Mouse (Mus musculus): ENCODE results near the gene Polr2i. TPM values are rescaled to one million over a fixed set of nuclear protein-coding genes. Genes with fewer than 3 reads are reported as not detected.
"Not testable (repeated sequence)": the region's sequence is repeated elsewhere in the genome, so short reads cannot be mapped to it uniquely, and the experiment has no call there.

Gene Polr2i
- polyA plus RNA-seq, 1 experiment from 2014 or later = 169 TPM

DNA sequence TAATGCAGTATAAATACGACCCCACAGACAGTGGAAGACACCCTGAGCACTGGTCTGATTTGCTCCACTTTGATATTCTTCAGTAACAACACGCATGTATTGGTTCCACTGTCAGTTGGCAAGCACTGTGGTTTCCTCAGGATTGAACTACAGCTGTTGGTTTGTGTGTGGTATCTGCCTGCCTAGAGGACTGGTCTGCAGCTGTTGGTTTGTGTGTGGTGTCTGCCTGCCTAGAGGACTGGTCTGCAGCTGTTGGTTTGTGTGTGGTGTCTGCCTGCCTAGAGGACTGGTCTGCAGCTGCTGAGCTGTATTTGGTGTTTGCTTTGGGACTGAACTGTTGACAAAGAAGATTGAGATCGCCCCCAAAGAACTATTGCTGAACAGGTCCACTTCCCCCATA, 5.6 kb downstream of the Polr2i start:
- H3K27ac ChIP-seq; H3K4me3 ChIP-seq; H3K9me3 ChIP-seq; H3K27me3 ChIP-seq (ENCODE audit: poor library complexity, severe bottlenecking); DNase-seq (ENCODE audit: extremely low spot score, low spot score): not testable (repeated sequence)
- WGBS = 92% methylated on average over 3 of the region's 3 CpGs
- peaks cover 11% of the 10 kb centered on the region for H3K4me1 ChIP-seq
- H3K36me3 ChIP-seq (replicated peaks) = peaks cover 58% of the 10 kb centered on the region

DNA sequence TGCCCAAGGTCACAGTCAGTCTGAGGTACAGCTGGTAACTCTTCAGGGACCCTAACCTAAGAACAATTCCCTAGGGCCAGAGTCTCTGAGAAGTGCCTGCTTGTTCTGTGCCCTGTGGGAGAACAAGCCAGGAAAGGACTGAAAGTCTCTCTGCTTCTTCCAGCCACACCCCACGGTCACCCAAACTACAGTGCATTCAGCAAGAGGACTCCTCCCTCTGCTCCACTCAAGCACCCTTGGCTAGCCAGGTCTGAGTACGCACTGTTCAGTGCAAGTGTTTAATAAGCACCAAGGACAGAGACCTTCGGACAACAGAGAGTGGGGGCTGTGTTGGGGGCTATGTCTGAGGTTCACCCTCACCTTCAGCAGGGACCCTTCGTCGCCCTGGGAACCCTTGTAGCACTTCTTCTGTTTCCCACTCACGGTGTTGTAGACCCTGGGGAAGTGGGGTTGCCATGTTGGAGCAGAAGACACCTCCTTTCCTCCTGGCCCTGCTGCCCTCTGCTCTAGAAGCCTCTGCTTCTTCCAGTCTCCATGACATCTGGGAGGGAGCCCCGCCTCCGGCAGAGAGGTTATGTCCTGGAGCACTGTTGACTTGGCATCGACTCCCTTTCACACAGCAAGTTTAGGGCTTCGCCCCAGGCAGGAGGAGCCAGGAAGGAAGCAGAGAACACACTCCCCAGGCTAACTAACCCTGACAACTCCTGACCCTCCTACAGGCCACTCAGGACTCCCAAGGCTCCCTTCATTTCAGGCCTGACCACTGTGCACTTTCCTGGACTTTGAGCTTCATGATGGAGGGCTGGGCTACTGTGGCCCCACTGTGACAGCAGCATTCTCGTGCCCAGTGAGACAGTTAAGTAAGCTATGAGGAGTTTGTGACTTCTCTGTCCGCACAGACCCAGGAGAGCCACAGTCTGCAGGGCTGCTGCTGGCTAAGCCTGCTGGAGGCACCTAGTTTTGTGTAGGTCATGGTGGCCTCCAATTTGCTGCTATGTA, 20.5 kb downstream of the Polr2i start:
- Histone ChIP-seq H3K36me3 (replicated peaks) (peaks cover 86% of the 10 kb centered on the region), H3K9me3 (no peaks in the 10 kb centered on the region), H3K4me3 (no peak overlapping the region), H3K4me1 (no peaks in the 10 kb centered on the region), H3K27me3 (ENCODE audit: poor library complexity, severe bottlenecking) (no peaks in the 10 kb centered on the region), H3K27ac (no peak overlapping the region)
- no peak for DNase-seq (ENCODE audit: extremely low spot score, low spot score)
- 88% methylated on average over 12 of the region's 12 CpGs for whole genome bisulfite sequencing

DNA sequence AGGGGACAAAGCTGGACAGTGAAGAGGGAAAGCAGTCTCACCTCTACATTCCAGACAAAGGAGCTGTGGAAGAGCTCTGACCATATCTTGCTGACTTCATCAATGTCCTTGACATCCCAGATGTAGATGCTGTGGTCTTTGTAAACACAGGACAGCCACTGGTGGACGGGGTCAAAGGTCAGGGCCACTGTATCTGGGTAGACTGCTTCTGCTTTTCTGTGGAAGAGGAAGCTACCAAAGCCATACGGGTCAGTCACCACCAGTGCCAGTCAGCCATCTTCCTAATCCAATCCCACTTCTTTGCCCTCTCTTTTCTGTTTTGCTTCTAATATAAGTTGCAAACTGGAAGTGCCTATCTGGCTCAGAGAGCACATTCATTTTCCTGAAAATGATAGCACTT, 33.3 kb downstream of the Polr2i start:
- no peaks in the 10 kb centered on the region for H3K27me3 ChIP-seq (ENCODE audit: poor library complexity, severe bottlenecking)
- no peaks in the 10 kb centered on the region for H3K9me3 ChIP-seq
- peaks cover 82% of the 10 kb centered on the region for H3K36me3 ChIP-seq (replicated peaks)
- H3K4me1 ChIP-seq = no peaks in the 10 kb centered on the region
- DNase-seq (ENCODE audit: extremely low spot score, low spot score) = no peak
- H3K27ac ChIP-seq = no peak overlapping the region
- 86% methylated on average over 2 of the region's 2 CpGs for WGBS
- H3K4me3 ChIP-seq = no peak overlapping the region

DNA sequence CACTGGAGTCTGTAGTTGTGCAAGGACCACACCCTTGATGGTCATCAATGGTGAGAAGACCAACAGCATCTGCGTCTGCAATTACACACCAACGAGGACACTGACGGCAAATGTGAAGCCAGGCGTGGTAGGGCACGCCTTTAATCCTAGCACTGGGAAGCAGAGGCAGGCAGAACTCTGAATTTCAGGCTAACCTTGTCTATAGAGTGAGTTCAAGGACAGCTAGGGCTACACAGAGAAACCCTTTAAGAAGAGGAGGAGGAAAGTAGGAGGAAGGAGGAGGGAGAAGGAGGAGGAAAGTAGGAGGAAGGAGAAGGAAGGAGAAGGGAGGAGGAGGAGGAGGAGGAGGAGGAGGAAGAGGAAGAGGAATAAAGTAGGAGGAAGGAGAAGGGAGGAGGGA, 33.8 kb downstream of the Polr2i start:
- no peak for DNase-seq (ENCODE audit: extremely low spot score, low spot score)
- Histone ChIP-seq H3K27me3 (ENCODE audit: poor library complexity, severe bottlenecking) (no peaks in the 10 kb centered on the region), H3K9me3 (no peaks in the 10 kb centered on the region), H3K27ac (no peak overlapping the region), H3K4me3 (no peak overlapping the region), H3K36me3 (replicated peaks) (peaks cover 83% of the 10 kb centered on the region), H3K4me1 (no peaks in the 10 kb centered on the region)
- WGBS = 94% methylated on average over 5 of the region's 5 CpGs

DNA sequence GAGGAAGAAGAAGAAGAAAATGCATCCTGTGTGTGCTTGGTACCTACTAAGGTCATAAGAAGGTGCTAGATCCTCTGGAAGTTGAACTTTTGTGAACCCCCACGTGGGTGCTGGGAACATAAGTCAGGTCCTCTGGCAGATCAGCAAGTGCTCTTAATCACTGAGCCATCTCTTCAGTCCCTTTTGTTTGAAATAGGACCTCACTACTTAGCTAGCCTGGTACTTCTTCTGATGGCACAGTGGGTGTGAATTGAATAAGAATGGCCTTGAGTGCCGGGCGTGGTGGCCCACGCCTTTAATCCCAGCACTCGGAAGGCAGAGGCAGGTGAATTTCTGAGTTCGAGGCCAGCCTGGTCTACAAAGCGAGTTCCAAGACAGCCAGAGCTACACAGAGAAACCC, 34.2 kb downstream of the Polr2i start:
- Histone ChIP-seq H3K27ac (no peak overlapping the region), H3K27me3 (ENCODE audit: poor library complexity, severe bottlenecking) (no peaks in the 10 kb centered on the region), H3K4me3 (no peak overlapping the region), H3K36me3 (replicated peaks) (peaks cover 84% of the 10 kb centered on the region), H3K9me3 (no peaks in the 10 kb centered on the region), H3K4me1 (no peaks in the 10 kb centered on the region)
- no peak for DNase-seq (ENCODE audit: extremely low spot score, low spot score)
- 89% methylated on average over 7 of the region's 7 CpGs for WGBS

DNA sequence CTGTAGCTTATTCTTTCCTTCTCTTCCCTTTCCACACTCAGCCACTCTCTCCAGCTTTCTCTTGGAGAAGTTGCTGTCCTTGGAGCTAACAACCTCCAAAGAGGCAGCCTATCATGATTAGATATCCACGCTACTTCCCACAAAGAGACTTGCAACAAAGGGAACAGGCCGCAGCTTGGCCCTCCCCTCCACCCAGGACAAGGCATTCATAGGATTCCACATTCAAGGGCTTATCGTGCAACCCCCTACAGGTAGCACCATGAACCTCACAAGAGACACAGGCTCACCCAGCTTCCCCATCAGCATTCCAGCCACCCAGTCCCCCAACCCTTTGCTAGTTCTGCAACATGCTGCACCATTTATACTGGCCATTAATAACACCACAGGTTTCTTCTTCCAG, 35.0 kb downstream of the Polr2i start:
- no peaks in the 10 kb centered on the region for H3K27me3 ChIP-seq (ENCODE audit: poor library complexity, severe bottlenecking)
- H3K36me3 ChIP-seq (replicated peaks) = peaks cover 84% of the 10 kb centered on the region
- no peaks in the 10 kb centered on the region for H3K4me1 ChIP-seq
- DNase-seq (ENCODE audit: extremely low spot score, low spot score) = no peak
- no peaks in the 10 kb centered on the region for H3K9me3 ChIP-seq
- H3K4me3 ChIP-seq = no peak overlapping the region
- 89% methylated on average over 3 of the region's 3 CpGs for WGBS
- no peak overlapping the region for H3K27ac ChIP-seq

DNA sequence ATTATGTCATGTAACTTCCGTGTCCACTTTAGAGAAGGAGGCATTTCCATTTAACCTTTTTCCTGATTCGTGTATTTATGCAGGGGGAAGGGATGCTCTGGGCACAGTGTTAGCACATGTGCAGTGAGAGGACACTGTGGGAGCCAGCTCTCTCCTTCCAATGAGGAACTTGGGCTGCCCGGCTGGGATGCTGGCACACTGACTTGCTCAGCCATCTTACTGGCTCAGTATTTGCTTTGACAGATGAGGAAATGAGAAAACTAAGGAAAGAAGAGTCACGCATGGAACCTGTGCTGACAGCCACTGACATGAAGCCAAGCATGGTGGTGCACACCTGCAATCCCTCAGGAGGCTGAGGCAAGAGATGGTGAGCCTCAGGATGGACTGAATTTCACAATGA, 37.9 kb downstream of the Polr2i start:
- H3K9me3 ChIP-seq = no peaks in the 10 kb centered on the region
- no peak for DNase-seq (ENCODE audit: extremely low spot score, low spot score)
- H3K27me3 ChIP-seq (ENCODE audit: poor library complexity, severe bottlenecking) = no peaks in the 10 kb centered on the region
- no peaks in the 10 kb centered on the region for H3K4me1 ChIP-seq
- no peak overlapping the region for H3K27ac ChIP-seq
- H3K4me3 ChIP-seq = no peak overlapping the region
- WGBS = 94% methylated on average over 4 of the region's 4 CpGs
- H3K36me3 ChIP-seq (replicated peaks) = peaks cover 84% of the 10 kb centered on the region

DNA sequence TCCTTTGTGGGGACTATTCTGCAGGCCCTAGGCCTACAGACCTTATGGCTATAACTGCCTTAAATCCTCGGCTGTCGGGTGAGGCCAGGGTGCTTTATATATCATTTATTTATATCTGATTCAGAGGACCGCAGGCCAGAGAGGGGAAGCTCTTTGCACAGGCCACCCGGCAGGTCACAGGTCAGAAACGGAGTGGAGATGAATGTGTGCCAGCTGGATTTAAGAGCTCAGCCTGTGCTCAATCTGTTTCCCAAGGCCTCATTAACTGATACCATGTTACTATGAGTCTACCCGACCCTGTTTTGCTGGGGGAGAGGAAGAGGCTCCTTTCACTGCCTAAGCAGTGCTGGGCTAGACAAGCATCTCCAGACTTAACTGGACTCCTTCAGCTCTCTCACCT, 42.6 kb downstream of the Polr2i start:
- Histone ChIP-seq H3K9me3 (no peaks in the 10 kb centered on the region), H3K27ac (no peak overlapping the region), H3K27me3 (ENCODE audit: poor library complexity, severe bottlenecking) (no peaks in the 10 kb centered on the region), H3K4me1 (peaks cover 7% of the 10 kb centered on the region), H3K4me3 (no peak overlapping the region), H3K36me3 (replicated peaks) (peaks cover 40% of the 10 kb centered on the region)
- WGBS = 85% methylated on average over 6 of the region's 6 CpGs
- no peak for DNase-seq (ENCODE audit: extremely low spot score, low spot score)

DNA sequence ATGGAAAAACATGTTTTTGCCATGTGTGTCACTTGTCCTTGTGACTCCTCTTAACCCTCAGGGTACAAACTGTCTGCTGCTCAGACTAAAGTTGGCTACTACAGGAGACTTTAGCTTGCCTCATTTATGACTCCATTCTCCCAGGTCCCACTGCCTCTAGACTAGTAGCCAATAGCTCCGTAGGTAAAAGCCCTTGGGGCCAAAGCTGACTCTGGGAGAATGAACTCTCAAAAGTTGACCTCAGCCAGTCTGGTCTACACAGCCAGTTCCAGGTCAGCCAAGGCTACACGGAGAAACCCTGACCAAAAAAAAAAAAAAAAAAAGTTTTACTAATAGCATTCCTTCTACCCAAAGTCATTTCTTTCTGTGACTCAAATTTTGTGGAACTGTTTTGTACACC, 47.2 kb downstream of the Polr2i start:
- 59% methylated on average over 2 of the region's 2 CpGs for WGBS
- DNase-seq (ENCODE audit: extremely low spot score, low spot score) = no peak
- no peaks in the 10 kb centered on the region for H3K9me3 ChIP-seq
- no peaks in the 10 kb centered on the region for H3K36me3 ChIP-seq (replicated peaks)
- no peaks in the 10 kb centered on the region for H3K27me3 ChIP-seq (ENCODE audit: poor library complexity, severe bottlenecking)
- H3K27ac ChIP-seq = no peak overlapping the region
- peak overlapping the region; percentile 87; the same call in 1 of the 2 replicates for H3K4me3 ChIP-seq
- peaks cover 20% of the 10 kb centered on the region for H3K4me1 ChIP-seq

DNA sequence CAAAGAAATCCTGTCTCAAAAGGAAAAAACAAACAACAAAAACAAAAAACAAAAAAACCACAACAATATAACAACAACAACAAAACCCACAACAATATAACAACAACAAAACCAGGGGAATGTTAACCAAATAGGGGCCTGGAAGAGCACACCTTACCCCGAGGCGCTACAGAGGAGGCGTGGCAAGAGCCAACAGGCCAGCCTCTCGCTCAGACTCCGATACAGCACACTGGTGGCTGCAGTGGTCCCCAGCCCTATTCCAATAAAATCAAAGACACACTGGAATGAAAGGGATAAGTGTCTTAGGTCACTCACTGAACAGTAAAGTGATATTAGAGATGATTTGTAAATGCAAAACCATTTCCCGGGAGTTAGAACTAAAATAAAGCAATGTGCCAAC, 47.8 kb downstream of the Polr2i start:
- Histone ChIP-seq H3K4me3 (peak overlapping the region; percentile 87), H3K27ac (peak overlapping the region; percentile 92), H3K27me3 (ENCODE audit: poor library complexity, severe bottlenecking) (no peaks in the 10 kb centered on the region), H3K4me1 (peaks cover 20% of the 10 kb centered on the region), H3K9me3 (no peaks in the 10 kb centered on the region), H3K36me3 (replicated peaks) (no peaks in the 10 kb centered on the region)
- under 1% methylated on average over 6 of the region's 6 CpGs for WGBS
- DNase-seq (ENCODE audit: extremely low spot score, low spot score) = peak; percentile 33

DNA sequence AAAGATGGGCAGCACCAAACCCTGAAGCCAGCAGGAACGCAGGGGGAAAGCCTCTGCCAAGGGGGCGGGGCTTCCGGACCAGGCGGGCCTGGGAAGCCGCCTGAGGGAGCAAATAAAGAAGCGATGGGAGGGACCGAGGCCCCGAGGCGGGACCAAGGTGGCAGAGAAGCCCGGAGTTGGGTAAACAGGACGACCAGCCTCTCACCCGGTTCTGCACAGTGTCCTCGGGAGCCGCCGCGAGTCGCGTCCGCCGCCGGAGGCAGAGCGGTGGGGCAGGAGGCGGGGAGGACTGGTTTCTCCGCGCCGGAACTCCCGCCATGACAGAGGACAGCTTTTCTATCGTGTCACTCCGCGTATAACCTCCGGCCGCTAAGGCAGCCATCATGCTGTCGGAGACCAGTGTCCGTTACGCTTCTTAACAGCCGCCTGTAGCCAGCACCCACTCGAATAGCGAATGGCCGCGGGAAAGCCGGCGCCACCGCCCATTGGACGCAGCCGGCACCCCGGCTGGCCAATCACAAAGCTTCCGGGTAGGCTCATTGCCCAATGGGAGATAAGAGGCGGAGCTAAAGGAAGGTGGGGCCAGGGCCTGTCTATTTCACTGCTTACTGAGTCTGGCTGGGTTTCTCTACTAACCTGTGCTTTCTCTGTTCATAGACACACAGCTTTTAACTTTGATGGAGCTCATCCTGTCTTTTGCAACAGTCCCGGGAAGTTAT, 48.4 kb downstream of the Polr2i start, which contains the start of the genes Thap8 and Wdr62:
TSS of gene Thap8 (plus strand) at position 144 of the 719 bp plus-strand sequence.
TSS of gene Wdr62 (minus strand) at position 469 of the 719 bp plus-strand sequence.
- peak within 1 kb of the TSS; percentile 87 for H3K4me3 ChIP-seq
- no peaks in the 10 kb centered on the region for H3K27me3 ChIP-seq (ENCODE audit: poor library complexity, severe bottlenecking)
- WGBS = under 1% methylated on average over 49 of the region's 49 CpGs
- no peaks in the 10 kb centered on the region for H3K36me3 ChIP-seq (replicated peaks)
- peak; percentile 95 for DNase-seq (ENCODE audit: extremely low spot score, low spot score)
- H3K9me3 ChIP-seq = no peaks in the 10 kb centered on the region
- peaks cover 20% of the 10 kb centered on the region for H3K4me1 ChIP-seq
- H3K27ac ChIP-seq = peak within 1 kb of the TSS; percentile 92

DNA sequence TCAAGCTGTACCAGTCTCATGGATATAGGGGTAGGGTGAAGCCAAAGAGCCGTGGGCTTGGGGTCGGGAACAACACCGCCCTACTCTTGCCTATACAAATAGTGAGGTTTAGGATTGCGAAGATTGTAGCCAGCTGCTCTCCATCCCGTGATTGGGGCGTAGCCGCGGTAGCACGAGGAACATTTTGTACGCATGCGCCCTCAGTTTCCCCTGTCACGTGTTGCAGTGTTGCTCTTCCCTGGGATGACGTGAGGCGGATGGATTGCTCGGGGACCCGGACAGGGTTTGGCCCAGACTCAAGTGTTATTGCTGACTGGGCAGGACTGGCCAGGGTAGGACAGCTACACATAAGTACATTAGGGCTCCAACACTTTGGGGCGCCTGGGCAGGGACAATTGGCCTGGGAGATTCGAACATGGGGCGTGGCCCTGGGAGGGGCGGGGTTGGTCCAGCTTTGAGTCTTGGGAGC, 49.0 kb downstream of the Polr2i start:
- WGBS = under 1% methylated on average over 20 of the region's 20 CpGs
- H3K9me3 ChIP-seq = no peaks in the 10 kb centered on the region
- DNase-seq (ENCODE audit: extremely low spot score, low spot score) = peak; percentile 80

DNA sequence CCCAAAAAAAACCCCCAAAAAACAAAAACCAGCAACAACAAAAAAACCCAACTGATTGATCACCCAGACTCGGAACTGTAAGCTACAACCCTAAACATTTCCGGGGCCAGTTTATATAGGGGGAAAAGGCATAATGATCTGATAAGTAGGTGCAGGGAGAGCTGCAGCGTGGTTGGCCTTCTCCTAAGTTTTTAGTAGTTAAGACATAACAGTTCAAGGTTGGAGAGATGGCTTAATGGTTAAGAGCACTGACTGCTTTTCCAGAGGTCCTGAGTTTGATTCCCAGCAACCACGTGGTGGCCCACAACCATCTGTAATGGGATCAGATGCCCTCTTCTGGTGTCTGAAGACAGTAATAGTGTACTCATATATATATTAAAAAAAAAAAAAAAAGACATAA, 49.8 kb downstream of the Polr2i start:
- no peak for DNase-seq (ENCODE audit: extremely low spot score, low spot score)
- Histone ChIP-seq H3K4me3 (peak overlapping the region; percentile 87; the same call in 1 of the 2 replicates), H3K27me3 (ENCODE audit: poor library complexity, severe bottlenecking) (no peaks in the 10 kb centered on the region), H3K4me1 (peaks cover 21% of the 10 kb centered on the region), H3K9me3 (no peaks in the 10 kb centered on the region), H3K36me3 (replicated peaks) (no peaks in the 10 kb centered on the region), H3K27ac (no peak overlapping the region)
- 86% methylated on average over 4 of the region's 4 CpGs for WGBS

More for the DNA sequence above, 49.0 kb downstream of the Polr2i start:
- Histone ChIP-seq H3K27me3 (ENCODE audit: poor library complexity, severe bottlenecking) (no peaks in the 10 kb centered on the region), H3K36me3 (replicated peaks) (no peaks in the 10 kb centered on the region), H3K4me3 (peak overlapping the region; percentile 87), H3K27ac (peak overlapping the region; percentile 92), H3K4me1 (peaks cover 20% of the 10 kb centered on the region)
